Mouse (Mus musculus): ENCODE results near the gene Zfp106.

Gene Zfp106

DNA sequence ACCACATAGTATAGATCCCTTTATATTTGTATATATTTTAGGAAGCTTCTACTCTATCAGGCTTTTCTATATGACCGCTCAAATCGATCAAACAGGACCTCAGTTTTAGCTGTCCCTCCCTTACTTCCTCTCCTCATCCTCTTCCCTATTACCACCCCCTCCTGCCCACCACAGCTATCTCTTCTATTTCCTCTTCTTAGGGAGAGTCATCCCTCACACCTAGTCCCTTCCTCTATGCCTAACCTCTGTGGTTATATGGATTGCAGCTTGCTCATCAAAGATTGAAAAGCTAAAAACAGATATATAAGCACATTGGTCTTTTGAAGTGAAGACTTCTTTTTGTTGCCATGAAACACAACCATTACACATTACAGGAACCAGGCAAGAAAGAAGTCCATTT is 18.9 kb downstream of the Zfp106 start:
- no peak for DNase-seq (ENCODE audit: low read depth)

DNA sequence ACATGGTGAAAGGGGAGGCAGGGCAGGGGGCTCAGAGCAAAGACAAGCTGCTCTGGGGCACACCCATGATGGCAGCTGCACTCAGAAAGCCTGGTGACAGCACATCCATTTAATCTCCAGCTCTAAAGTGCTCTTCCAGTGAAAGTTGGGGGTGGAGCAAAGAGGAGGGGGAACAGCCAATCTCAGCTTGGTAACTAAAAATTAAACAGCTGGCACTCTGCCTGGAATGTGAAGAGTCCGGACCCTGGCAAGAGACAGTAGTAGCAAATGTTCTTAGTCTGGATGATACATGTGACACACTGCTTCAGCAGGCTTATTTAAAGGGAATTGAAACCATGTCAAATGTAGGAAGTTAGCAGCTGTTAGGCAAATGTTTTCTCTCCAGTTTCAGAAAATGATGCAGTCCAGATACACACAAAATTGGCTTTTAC is 23.9 kb downstream of the Zfp106 start:
- no peak for DNase-seq (ENCODE audit: low read depth)

DNA sequence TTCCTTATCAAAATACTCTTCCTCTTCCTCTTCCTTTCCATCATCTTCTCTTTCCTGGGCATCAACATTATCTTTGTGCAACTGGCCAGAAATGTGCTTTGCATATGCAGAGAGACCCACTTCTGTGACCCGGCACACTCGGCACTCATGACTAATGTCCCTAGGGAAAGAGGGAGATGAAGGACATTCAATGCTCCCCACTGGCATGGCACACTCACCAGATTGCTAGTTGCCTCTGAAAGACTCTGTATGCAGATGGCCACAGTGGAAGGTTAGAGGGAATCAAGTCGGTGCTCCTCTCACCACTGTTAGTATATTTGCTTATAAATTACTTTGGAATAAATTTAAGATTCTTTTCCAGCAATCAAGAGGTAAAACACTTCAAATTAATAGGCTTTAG is 24.3 kb downstream of the Zfp106 start:
- no peak for DNase-seq (ENCODE audit: low read depth)

DNA sequence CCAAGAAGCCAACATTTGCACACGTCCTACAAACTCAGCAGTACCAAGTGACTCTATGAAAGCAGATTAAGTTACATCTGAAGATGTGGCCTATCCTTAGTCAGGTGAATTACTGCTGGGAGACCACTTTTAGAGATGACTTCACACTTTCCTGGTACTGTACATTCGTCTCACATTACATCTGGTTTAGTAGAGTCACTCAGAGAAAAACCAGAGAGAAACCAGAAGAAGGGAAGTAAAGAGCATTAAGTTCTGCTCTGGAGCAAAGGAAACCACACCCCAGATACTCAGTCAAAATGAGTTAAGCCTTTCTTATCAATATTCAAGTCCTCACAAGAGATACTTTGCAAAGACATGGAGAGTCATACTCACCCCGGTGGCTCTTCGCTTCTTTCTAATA is 32.4 kb downstream of the Zfp106 start:
- no peak for DNase-seq (ENCODE audit: low read depth)

DNA sequence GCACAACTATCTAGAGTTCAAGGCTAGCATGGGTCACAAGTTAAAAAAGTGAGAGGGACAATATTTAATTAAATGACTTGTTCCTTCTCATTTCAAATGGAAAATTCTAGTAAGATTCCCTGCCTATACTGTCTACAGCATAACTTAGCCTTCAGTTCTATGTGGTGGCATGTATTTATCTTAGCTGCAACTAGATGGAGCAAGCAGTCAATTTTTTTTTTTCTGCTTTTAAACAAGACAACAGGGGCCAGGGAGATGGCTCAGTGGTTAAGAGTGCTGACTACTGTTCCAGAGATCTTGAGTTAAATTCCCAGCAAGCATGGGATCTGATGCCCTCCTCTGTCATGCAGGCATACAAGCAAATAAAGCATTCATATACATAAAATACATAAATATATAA is 34.1 kb downstream of the Zfp106 start:
- DNase-seq (ENCODE audit: low read depth): peak; percentile 12

DNA sequence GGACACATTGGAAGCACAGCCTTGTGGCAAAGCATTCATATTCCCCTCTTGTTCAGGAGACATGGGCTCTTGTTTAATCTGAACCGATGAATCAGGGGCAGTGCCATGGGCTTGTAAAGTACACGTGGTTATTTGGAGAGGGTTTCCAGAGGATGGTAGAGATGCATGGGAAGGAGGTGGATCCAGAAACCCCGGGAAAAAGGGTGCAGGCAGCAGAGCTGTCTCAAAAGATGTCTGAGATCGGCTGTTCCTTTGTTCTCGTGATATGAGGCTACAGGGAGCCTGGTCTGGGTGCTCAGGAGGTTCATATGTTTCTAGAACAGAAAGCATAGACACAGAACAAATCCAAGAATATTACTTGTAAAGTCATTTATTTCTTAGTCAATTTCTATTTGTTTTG is 36.9 kb downstream of the Zfp106 start:
- DNase-seq (ENCODE audit: low read depth): no peak

DNA sequence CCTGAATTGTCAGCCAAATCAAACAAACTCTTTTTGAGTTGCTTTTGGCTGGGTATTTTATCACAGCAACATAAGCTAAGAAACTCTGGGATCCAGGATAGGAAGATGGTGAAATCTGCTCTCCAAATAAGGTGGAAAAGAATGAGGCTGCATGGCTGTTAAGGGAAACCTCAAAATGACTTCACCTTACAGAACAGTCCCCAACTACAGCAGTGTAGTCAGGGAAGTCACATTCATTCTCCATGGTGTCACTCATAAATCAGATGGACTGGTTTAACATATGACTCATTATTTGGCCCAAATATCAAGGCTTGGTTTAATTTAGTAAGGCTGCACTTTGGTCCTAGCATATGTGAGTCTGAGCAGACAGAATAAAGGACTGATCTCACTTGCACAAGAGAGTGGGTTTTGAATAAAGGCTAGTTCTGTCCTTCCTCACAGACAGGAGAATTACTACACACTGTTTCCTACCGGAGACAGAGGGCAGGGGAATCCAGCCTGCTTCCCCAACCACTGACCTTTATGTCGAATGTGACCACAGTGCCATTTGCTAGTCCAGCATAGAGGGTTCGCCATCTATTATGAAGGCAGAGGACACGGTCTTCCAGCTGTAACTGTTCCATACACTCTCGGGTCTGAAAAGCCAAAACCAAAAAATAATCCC is 45.0 kb downstream of the Zfp106 start:
- no peak for DNase-seq (ENCODE audit: low read depth)

DNA sequence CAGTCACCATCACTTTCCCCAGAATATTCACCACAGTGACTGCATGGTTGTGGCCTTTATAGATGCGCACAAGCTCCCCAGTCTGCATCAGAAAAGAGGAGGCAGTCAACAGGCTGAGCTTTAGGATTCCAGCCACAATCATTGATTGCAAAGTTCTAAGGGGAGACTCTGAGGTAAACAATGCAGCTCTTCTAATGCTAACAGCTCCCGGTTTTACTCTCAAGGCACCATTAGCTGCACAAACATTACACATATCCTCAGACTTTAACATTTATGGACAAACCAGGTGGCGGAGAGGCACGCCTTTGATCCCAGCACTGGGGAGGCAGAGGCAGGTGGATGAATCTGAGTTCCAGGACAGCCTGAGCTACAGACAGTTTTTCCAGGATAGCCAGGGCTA is 49.5 kb downstream of the Zfp106 start:
- no peak for DNase-seq (ENCODE audit: low read depth)

DNA sequence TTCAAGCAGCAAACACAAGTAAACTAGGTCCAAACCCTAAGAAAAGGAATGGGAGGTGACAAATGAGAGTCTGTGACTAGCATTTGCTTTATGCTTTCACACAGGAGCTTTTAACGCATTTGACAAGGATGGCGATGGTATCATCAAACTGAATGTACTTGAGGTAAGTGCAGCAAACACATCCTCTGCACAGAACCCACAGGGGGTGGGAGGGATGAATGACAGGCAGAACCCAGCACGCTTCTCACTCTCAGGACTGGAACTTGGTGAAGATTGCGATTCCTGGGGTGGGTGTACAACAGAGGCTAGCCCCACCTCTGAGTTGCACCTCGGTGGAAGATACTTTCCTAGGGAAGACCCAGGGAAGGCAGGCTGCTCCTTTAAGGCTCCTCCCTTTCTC is 59.7 kb downstream of the Zfp106 start:
- DNase-seq (ENCODE audit: low read depth): peak; percentile 18

DNA sequence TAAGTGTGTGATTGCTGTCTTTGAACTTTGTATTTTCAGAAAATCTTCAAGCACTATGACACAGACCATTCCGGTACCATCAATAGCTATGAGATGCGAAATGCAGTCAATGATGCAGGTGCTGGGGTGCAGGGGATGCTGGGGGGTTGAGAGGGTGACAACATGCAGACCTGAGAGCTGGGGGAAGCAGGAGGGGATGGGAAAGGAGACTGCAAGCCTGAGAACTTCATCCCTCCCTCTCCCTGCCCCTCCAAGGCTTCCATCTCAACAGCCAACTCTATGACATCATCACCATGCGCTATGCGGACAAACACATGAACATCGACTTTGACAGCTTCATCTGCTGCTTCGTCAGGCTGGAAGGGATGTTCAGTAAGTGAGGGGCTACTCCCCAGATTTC is 60.5 kb downstream of the Zfp106 start:
- DNase-seq (ENCODE audit: low read depth): no peak

DNA sequence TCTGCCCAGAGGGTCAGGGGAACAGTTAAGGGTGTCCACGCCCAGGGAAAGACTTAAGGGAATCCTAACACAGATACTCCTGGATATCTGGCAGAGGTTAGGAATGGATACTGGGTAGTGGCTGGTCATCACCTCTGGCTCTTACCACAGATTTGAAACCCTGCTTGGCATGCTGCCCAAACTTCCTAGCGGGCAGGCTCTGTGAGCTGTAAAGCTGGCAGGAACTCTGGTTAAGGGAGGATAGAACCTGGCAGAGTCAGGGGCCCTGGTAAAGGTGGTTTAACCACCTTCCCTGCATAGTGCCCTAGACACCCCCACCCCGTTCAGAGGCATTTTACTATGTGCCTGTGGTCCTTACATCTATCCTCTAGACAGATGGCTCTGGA is 61.0 kb downstream of the Zfp106 start:
- no peak for DNase-seq (ENCODE audit: low read depth)

DNA sequence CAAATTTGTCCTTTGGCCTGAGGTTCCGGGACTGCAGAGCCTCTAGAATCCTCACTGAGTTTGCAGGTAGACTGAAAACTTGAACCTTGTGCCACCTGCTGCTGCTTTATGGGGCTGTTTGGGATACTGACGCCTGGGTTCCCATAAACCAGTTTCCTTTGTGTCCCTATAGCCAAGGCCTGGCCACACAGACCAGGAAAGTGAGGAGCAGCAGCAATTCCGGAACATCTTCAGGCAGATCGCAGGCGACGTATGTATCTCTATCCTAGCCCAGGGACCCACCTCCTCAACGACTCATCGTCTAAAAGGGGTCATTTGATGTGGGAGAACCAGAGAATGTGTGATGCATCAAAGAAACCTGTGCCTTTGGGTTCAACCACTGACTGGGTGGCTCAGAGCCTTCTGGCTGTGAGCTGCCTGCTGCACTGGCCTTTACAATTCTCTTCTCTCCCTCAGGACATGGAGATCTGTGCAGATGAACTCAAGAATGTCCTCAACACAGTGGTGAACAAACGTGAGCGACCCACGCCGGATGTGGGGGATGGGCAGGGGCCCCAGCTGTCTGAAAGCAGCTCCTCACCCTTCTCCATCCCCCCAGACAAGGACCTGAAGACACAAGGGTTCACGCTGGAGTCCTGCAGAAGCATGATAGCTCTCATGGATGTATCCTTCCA is 61.6 kb downstream of the Zfp106 start:
- peak; percentile 62 for DNase-seq (ENCODE audit: low read depth)

DNA sequence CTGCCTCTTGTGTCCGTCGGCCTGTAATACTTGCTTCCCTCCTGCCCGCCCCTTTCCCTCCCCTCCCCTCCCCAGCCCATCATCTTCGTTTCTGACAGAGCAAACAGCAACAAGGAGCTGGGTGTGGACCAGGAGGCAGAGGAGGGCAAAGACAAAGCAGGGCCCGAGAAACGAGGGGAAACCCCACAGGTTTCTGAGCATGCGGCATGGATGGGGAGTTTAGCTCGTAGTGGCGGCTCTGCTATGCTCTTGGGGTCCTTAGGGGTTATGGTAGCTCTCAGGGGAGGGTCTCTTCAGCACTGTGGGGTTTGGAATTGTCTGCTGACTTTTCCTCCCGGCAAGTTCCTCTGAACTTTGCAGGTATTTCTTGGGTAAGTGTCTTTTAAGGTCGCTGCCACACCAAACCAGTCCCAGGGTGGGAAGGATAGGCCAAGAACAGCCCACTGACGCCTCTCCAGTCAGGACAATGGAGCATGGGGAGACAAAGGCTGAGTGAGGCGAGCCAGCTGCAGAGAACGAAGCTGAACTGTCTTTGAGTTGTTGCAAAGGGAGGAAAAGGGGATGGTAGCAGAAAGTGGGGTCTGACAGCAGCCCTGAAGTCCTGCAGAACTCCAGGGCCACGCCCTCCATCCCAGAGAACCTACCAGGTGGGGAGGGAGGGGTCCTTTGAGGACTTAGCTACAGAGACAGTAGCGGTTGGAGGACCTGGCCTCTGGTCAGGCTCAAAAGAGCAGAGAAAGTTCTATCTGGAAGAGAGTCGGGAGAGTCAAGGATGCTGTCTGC is 62.3 kb downstream of the Zfp106 start:
- DNase-seq (ENCODE audit: low read depth): peak; percentile 38

DNA sequence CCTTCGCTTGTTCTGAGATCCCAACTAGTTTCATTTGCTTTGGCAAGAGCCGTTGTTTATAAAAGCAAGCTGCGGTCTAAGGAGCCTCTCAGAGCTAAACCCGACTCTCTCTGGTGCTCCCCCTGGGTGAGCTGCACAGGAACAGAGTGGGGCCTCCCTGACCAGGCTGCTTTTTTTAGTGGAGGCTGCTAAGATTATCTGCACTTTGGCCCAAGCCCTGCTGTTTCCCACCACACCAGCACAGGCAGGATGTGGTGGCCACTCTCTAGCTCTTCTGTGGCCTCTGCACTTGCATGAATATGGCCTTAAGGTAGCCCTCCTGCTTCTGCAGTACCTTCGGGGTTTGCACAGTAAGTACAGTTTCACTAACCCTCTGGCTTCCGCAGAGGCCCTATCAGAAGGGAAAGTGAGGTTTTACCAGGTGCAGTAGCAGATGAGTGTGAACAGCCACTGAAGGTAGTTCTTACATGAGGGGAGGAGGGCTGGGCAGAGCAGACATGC is 63.6 kb downstream of the Zfp106 start:
- peak; percentile 72 for DNase-seq (ENCODE audit: low read depth)

DNA sequence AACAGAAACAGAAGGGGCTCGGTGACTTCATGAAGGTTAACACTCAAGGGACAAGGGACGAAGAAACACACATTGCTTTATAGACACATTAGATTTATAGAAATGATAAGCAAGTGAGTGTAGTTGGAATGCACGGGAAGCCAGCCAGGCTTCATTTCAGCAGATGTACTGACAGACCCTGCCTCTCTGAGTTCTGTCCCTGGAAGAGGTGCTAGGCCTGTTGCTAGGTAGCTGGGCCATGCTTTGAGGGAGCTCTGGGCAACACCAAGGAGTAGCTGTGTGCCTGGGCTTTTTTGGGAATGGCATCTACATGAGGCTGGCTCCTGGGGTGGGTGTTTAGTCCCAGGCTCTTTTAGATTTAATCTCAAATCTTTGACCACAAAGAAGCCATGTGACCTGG is 67.1 kb downstream of the Zfp106 start:
- DNase-seq (ENCODE audit: low read depth): no peak

DNA sequence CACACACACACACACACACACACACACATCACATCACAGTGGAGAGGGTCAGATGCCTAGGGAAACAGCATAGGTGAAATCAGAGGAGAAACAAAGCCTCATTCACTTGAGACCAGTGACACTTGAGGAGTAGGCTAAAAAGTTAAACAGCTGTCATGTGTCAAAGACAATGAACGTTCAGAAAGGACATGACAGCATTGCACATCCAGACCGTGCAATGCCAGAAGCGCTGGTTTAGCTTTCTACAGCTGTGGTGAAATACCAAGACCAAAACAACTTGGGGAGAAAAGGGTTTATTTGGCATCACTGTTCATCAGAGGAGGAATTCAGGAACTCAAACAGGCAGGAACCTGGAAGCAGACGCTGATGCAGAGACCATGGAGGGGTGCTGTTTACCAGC is 70.4 kb downstream of the Zfp106 start:
- no peak for DNase-seq (ENCODE audit: low read depth)

DNA sequence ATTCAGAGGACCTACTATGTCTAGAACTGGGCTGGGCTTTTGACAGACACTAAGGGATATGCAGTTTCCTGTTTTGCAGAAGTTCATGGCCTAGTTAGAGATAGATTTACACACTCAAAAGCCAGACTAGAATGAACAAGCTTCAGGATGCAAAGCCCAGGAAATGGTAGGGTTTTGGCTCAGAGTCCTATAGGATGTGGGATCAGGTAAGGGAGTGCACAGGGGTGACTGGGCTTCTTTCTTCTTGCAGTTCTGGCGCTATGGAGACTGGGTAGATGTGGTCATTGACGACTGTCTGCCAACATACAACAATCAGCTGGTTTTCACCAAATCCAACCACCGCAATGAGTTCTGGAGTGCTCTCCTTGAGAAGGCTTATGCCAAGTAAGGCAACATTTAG is 79.4 kb downstream of the Zfp106 start:
- no peak for DNase-seq (ENCODE audit: low read depth)

DNA sequence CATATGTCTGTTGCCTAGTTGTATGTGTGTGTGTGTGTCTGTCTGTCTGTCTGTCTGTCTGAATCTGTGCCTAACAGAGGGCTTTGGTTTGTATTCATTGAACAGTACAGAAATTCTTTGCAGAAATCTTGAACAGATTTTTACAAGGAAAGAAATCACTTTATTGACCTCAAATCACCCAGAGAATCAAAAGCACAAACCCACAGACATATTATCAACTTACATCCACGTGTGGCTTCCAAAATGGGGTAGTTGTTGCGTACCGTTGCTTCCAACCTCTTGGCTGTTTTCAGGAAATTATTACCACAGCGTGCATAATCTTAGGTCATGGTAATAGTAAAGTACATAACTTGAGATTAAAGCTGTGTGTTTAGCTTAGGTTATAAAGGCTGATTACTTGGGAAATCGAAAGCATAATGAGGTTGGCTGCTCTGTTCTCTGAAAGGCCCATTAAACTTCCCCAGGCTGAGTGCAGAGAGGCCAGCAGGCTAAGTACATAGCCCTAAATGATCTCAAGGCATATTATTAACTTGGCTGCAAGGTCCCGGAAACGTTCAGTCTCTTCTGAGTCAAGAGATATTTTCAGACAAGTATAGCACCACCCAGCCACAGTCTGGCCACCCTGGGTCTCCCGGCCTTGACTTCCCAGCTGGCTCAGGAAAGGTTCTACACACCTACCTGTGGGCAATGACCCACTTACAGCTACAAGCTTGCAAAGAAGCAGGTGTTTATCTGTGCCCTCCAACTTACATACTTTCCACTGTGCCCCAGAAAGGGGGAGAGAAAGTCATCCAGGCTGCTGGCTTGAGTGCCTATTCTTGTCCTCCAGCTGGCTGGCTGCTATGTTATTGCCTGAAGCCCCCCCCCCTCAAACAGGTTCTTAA is 80.9 kb downstream of the Zfp106 start:
- peak; percentile 27 for DNase-seq (ENCODE audit: low read depth)

DNA sequence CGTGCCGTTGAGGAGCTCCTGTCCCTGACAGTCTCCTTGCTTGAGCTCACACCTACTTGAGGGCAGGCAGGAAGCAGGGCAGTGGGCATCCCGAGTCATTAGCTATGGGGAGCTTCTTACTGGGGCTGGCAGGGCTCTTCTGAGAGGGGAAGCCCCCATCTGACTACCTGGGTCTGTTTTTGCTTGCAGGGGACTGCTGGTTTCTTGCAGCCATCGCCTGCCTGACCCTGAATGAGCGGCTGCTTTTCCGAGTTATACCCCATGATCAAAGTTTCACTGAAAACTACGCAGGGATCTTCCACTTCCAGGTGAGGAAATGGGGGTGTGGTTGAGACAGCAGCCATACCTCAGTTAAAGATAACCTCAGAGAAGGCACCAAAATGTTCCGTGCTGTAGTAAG is 81.7 kb downstream of the Zfp106 start:
- DNase-seq (ENCODE audit: low read depth): peak; percentile 16

DNA sequence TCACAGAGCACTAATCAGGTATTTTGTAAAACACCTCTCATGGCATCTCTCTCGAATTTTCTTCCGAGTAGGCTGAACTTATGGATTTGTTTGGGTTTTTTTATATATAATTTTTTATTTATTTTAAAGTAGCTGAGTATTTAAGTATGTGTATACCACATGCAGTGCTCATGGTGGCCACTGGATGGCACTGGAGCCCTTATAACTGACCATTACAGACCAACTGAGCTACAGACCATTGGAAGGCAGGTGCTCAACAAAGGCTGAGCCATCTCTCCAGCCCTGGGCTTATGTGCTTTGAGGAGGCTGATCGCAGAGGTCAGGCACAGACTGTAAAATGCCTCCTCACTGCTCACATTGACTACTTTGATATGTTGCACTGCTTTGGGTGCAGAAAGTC is 85.0 kb downstream of the Zfp106 start:
- peak; percentile 83 for DNase-seq (ENCODE audit: low read depth)

DNA sequence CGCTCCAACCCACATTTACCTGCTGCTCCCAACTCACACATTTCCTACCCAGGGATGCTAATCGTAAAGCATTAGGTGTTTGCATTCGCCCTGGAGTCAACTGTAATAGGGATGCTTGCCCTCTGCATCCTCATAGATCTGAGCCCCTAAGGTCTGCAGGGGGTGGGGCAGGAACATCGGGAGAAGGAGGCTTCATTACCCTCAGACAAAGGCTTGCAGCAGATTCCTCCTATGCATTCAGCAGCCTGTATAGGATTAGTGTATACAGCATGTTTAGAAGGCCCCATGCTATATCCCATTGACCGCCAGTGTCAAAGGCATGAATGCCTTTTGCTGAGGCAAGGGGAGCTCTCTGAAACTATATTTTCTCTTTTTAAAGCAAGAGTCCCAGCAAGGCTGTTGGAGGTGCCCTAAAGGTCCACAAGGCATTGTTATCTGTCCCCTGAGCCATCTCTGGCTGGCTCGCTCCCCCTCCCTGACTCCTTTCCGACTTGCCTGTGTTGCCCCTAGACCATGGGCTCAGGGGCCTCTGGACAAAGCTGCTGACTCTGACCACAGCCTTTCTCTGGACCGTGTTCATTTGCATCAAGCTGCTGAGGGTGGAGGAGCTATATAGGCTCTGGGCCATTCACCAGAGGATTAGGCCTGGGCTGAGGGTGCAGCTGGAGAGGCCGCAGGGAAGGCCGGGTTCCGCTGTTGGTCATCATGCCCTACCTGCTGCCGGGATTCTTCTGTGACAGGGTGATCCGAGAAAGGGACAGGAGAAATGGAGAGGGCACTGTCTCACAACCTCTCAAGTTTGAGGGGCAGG is 87.2 kb downstream of the Zfp106 start:
- DNase-seq (ENCODE audit: low read depth): no peak

Data from induced T-regulatory cell, adult 2 months (primary cell).